Mouse (Mus musculus) layer of hippocampus, adult 9-10 months (tissue): ENCODE data around the gene Comt.

ENCODE experiments used
- DNase-seq: peaks from one replicate; pipeline ENCODE4 v3.0.0; 2022; ENCODE audit warnings: low spot score

Comt gene

GRCm38 (mm10) chr16:18426802-18427280, at the start of gene Comt:
Comt (minus strand) TSS chr16:18426852.
- no peak for DNase-seq

DNA sequence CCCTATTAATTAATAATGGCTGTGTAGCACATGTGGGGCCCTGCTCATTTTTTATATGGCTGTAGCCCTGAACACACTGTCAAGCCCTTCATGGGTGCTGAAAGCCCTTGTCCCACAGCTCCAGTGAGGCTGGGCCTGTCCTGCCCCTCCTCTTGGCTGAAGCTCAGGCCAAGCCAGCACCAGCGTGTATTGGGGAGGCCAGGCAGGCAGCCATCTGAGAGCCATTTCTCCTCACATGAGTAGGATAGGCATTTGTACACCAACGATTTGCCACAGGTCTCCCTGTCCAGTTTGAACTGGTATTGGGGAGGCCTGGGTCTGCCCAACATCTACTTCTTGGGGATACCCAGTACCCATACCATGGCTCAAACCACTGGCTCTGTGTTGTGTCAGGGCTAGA, 47.4 kb upstream of the Comt start:
- DNase-seq: no peak

- DNase-seq: no peak
These were observed 46.3 kb upstream of the Comt start for GRCm38 (mm10) chr16:18472976-18473375.

DNA sequence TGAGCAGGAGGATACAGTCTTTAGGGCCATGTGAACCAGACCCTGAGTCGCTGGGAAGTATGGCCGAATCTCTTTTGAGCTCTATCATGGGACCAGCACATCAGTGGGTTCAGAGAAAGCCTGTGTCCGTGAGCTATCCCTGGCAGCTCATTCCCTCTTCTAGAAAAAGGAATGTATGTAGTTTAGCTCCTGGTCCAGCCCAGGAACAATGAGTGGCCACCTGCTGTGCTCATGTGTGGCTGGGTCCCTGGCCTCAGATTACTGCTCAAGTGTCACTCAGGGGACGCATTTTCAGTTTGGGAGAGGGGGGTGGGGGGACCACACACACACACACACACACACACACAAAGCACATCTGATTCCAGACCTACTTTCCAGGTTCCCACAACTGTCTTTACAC, 45.8 kb upstream of the Comt start:
- no peak for DNase-seq

DNA sequence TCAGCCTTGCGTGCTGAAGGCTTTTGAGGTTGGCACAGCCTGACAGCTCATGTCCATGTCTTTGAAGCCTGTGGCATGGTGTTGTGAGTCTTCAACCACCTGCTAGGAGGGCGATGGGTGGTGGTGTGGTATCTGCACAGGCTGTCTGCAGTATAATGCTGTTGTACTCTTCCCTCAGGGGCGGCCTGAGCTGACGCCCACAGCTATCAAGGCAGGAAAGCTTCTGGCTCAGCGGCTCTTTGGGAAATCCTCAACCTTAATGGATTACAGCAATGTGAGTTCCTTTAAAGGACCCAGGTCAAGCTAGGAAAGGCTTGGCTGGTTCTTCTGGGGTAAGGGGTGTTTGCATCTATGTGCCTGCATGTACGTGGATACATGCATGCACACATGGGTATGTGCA, 45.3 kb upstream of the Comt start:
- DNase-seq: no peak

DNA sequence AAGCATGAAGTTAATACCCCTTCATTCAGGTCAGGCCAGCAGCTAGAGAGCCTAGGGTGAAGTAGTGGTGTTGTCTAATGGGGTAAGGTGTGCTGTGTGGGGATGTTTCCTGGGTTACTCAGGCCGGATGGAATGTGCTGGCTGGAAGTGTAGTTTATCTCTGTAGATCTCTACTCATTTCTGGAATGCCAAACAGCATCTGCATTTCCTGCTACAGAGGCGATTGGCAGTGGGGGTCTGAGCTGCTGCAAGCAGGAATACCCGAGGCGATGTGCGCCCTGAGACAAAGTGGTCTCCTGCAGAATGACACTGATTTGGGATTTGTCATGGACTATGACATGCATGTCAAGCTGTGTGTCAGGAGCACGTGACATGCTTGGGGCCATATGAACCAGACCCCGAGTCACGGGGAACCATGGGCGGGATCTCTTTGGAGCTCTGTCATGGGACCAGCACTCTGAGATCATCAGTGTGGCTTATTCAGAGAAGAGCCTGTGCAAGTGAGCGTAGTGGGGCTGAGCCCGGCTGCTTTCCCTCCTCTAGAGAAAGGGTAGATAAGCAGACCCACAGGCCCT, 44.8 kb upstream of the Comt start:
- no peak for DNase-seq

DNA sequence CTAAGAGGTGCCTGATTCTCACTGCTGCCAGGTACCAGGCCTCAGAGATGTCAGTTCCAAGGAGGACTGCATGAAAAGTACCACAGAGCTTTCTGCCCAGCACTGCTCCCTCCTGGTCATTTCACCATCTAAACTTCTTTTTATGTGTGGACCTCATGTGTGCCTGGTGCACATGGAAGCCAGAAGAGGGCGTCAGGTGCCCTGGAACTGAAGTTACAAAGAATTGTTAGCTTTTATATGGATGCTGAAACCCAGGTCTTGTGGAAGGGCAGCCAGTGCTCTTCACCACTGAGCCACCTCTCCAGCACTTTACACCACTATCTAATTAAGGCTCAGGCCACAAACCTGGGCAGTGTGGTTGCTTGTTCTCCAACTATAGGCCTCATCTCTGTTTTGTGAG, 44.2 kb upstream of the Comt start:
- no peak for DNase-seq

DNA sequence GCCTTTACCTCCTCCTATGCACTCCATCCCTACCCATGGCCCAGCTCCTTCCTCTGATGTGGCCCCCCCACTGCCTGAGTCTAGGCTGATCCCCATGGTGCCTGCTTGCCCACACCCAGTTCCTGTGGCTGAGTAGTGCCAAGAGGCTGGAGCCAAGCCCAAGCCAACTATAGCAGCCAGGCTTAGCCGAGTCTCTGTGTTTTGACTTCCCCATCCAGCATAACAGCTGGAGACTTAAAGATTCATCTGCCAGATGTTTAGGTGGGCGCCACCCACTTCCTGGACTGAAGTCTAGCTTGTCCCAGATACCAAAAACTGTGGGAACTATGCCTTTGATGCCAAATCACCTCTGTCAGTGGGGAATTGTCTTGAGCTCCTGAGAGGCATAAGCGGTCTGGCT, 37.6 kb upstream of the Comt start:
- no peak for DNase-seq

DNA sequence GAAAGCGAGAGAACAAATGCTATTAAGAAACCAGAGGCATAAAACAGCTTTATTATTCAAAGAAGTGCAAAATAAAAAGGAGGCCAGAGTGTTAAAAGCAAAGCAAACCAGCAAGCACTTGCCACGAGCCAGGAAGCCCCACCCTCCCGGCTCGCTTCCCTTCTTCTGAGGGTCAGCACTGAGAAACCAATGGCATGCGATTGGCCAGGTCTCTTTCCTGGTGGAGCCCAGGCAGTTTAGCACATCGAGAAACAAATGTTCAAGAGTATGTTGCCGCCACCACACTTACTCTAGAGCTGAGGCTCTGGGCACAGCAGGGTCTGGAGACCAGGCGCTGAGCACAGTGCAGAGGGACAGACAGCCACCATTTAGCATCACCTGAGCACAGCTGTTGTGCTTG, 35.9 kb upstream of the Comt start:
- DNase-seq: no peak

- no peak for DNase-seq
These were observed 35.4 kb upstream of the Comt start for GRCm38 (mm10) chr16:18462031-18462430.

- DNase-seq: no peak
These were observed 34.2 kb upstream of the Comt start for GRCm38 (mm10) chr16:18460826-18461225.

- no peak for DNase-seq
These were observed 33.3 kb upstream of the Comt start for GRCm38 (mm10) chr16:18459955-18460370.

GRCm38 (mm10) chr16:18459335-18459954, 32.8 kb upstream of the Comt start:
- DNase-seq: no peak

DNA sequence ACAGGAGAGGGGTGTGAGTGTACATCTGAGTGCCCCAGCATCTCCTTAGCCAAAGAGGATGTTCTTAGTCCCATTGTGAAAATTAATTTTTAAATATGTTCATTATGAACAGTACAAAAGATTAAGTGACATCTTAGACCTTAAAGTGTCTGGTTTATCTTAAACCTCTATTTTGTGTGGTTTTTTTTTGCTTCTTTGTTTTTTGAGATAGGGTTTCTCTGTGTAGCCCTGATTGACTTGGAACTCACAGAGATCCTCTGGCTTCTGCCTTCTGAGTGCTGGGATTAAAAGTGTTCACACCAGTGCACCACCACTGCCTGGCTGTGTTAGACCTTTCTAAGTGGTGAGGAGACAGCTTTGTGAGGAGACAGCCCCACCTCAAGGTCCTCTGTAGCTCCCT, 32.0 kb upstream of the Comt start:
- DNase-seq: no peak

DNA sequence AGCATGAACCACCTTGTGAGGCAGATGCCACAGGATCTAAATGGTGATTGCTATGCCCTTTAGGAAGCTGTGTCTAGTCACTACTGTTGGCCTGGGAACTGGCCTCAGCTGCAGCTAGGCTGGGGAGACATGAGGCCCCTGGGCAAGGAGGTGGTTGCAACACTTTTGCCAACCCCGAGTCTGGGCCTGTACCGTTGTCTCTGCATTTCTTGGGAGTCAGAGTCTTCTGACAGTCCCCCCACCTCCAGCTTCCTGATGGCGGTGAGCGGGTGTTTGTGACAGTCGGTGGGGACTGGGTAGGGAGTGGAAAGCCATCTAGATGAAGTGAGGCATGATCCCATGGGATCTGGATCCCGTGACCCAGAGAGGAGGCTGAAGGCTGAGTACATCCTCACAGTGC, 28.8 kb upstream of the Comt start:
- DNase-seq: no peak

- DNase-seq: no peak
These were observed 27.2 kb upstream of the Comt start for GRCm38 (mm10) chr16:18453846-18454245.

DNA sequence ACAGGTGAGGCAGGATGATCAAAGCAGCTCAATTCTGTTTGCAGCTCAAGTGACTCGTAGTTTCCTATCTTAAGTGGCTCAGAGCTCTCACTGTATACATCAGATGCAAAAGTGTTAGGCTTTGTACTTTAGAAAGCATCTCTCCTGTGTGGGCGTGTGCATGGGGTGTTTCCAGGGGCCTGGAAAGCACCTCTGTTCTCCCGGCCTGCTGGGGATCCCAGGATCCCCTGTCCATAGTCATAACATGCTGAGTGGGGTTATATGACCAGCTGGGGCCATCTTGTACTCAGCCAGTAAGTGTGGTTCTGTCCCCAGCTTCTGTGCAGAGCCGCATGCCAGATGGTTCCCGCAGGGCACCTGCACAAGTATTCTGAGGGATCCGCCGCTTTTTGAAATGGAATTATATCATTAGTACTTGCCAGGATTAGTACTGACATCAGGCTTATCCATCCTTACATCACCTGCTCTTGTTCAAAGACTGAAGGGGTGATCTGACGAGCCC, 25.8 kb upstream of the Comt start:
- DNase-seq: peak; percentile 31

- DNase-seq: peak; percentile 32
These were observed 25.0 kb upstream of the Comt start for GRCm38 (mm10) chr16:18451486-18452181.

- no peak for DNase-seq
These were observed 22.4 kb upstream of the Comt start for GRCm38 (mm10) chr16:18449005-18449404.

DNA sequence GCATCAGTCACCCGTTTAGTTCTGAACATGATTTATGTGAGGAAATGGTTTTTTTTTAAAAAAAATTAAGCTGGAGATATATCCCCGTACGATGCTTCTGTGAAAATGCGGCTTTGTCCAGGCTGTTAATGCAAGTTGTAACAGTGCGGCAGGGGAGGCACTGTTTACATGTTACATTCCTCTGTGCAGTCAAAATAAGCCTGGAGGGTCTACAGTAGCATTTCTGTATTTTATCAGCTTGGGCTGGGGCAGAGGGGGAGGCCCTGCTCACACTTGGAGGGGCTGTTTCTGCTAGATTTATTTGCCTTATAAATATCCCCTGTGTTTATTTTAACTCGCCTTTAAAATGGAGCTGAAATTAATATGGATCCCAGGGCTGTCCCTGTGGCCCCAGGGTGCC, 21.5 kb upstream of the Comt start:
- no peak for DNase-seq

GRCm38 (mm10) chr16:18447243-18447642, 20.6 kb upstream of the Comt start:
- DNase-seq: no peak

GRCm38 (mm10) chr16:18443385-18443841, 16.8 kb upstream of the Comt start:
- DNase-seq: peak; percentile 99

GRCm38 (mm10) chr16:18436128-18436527, 9.5 kb upstream of the Comt start:
- no peak for DNase-seq
